Mouse (Mus musculus) regulatory T cell (primary cell): ENCODE results near the gene Gzf1.

Experiments used
- in situ Hi-C: fragments of 300-600 bp; cut with MboI, MseI; formaldehyde crosslinking; loops from one replicate; pipeline ENCODE4 v1.15.1; 2025; ENCODE audit warnings: high pct_unique_total_duplicates

Gene Gzf1

GRCm38 (mm10) chr2:148706409-148707201 lies 25.8 kb downstream of the Gzf1 start:
- in situ Hi-C loops = no loop called here

GRCm38 (mm10) chr2:148707202-148707530 lies 26.3 kb downstream of the Gzf1 start:
- in situ Hi-C loops = no loop called here

GRCm38 (mm10) chr2:148712326-148712725 lies 31.5 kb downstream of the Gzf1 start:
- in situ Hi-C loops = no loop called here

- in situ Hi-C loops = no loop called here
These were observed 36.2 kb downstream of the Gzf1 start for GRCm38 (mm10) chr2:148717072-148717471.

GRCm38 (mm10) chr2:148719271-148719995 lies 38.6 kb downstream of the Gzf1 start:
- in situ Hi-C loops = no loop called here

- in situ Hi-C loops = no loop called here
These were observed 50.9 kb downstream of the Gzf1 start for GRCm38 (mm10) chr2:148731614-148732326.

- in situ Hi-C loops = no loop called here
These were observed 51.6 kb downstream of the Gzf1 start, which contains the start of gene Napb for GRCm38 (mm10) chr2:148732327-148733000. TSS of gene Napb (minus strand) at chr2:148732467.
